Mouse (Mus musculus) heart, postnatal 25 days (tissue): ENCODE measurements around the gene A630023A22Rik. TPM values are rescaled to one million over a fixed set of nuclear protein-coding genes. Genes with fewer than 3 reads are reported as not detected.

Source experiments
- DNase-seq: peaks from one replicate; pipeline ENCODE4 v3.0.0; 2022; ENCODE audit warnings: low spot score
- intact Hi-C: fragments of 180-260 bp; cut with DNase I; formaldehyde crosslinking; loops from one replicate; pipeline ENCODE4 v1.15.1; 2025
- total RNA-seq, 2 experiments: library from RNA; stranded (reverse); gene quantifications; 2 replicates each; pipeline ENCODE4 v1.2.3; 2021

The A630023A22Rik gene
- total RNA-seq, 2 experiments from 2014 or later: not detected

DNA sequence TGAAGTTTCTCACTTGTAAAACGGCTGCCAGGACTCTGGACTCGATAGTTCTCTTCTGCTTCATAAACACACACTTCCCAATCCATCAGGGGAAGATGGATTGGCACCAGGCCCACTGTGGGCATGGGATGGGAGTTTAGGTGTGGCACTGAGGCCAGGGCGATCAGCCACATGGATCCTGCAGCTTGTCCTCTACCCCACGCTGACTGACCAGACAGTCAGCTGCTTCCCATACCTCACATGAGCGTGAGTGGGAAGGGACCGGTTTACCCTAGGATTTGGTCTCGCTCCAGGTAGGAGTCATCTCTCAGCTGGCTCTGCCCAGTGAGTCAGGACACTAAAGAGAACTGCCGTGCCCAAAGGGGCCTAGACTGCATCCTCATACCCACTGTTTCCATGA is 12.8 kb downstream of the A630023A22Rik start:
- no peak for DNase-seq
- intact Hi-C loops: loop anchor here (10.0 kb wide), 1 partner anchor 465 kb away; no protein-coding TSS in a partner anchor

DNA sequence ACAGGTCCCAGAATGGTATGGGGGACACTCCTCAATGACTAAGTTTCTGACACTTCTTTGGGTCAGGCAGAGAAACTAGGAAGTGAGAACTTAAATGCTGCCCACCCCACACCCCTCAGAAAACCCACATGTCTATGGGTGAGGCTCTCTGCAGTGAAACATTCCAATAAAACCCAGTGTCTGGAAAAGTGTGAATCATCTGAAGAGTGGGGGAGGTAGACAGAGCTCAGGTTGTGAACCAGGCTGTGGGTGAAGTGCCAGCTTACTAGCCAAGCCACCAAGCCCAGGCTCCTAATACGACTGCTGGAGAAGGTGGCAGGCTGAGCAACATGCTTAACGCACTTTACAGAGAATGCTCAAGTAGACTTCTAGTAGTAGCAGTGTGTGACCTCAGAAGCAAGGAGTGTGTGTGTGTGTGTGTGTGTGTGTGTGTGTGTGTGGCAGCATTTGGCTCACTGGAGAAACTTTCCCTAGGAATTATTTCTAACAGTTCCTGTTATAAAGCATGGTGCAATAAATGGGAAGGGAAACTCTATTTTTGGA is 14.6 kb downstream of the A630023A22Rik start:
- DNase-seq: no peak

GRCm38 (mm10) chr14:34086806-34087205 is 15.7 kb downstream of the A630023A22Rik start:
- intact Hi-C loops: loop anchor here (10.0 kb wide), 1 partner anchor 468 kb away; no protein-coding TSS in a partner anchor
- no peak for DNase-seq

More for the DNA sequence above, 14.6 kb downstream of the A630023A22Rik start:
- intact Hi-C loops: loop anchor here (10.0 kb wide), 1 partner anchor 467 kb away; no protein-coding TSS in a partner anchor

DNA sequence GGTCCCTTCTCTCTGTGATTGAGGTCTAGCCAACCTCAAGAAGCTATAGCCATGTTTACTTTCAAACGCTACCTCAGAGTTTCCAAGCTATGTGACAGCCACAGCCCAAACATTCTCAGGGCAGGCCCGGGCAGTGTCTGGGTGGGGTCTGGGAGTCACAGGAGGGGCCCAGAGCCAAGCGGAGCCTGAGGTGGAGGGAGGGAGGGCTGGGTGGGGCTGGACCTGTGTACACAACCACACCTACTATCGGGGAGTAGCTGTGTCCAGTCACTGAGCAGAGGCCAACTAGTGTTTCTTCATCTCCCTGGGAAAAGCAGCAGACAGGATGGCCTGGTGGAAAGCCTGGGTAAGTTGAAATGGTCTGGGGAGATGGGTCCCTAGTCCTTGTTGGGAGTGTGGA is 16.8 kb downstream of the A630023A22Rik start, which contains the start of gene Anxa8:
Gene Anxa8, plus strand, starts transcription at position 251 of the 400 bp plus-strand sequence.
- intact Hi-C loops: loop anchor here (10.0 kb wide), 1 partner anchor 469 kb away; no protein-coding TSS in a partner anchor
- no peak for DNase-seq

- peak; percentile 26 for DNase-seq
- intact Hi-C loops: loop anchor here (1.0 to 10.0 kb wide), 6 partner anchors 24 to 474 kb away; no protein-coding TSS in a partner anchor
These were observed 22.1 kb downstream of the A630023A22Rik start for GRCm38 (mm10) chr14:34080321-34080997.

GRCm38 (mm10) chr14:34078293-34078692 is 24.3 kb downstream of the A630023A22Rik start:
- intact Hi-C loops: no loop called here
- DNase-seq: no peak

GRCm38 (mm10) chr14:34077222-34077621 is 25.3 kb downstream of the A630023A22Rik start:
- no peak for DNase-seq
- intact Hi-C loops: no loop called here

- intact Hi-C loops: no loop called here
- DNase-seq: no peak
These were observed 27.2 kb downstream of the A630023A22Rik start for GRCm38 (mm10) chr14:34075346-34075745.

DNA sequence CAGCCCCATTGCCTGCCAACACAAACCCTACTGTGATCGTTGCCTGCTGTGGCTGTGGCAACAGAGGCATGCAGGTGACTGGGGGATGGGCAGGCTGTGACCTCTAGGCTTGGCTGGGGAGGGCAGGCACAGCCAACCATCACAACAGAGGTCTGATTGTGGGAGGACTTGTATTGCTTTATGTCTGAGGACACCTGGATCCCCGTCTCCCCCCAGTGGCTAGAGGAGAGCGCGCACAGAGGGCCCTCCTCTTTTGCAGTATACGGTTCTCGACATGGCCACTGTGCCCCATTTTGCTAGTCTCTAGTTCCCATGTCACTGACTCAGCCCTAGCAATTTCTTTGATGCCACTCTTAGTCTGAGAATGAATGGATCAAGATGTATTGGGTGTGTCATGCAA is 30.9 kb downstream of the A630023A22Rik start:
- intact Hi-C loops: no loop called here
- no peak for DNase-seq

- intact Hi-C loops: no loop called here
- no peak for DNase-seq
These were observed 50.0 kb downstream of the A630023A22Rik start, which contains the start of gene Antxrl for GRCm38 (mm10) chr14:34052516-34052915. Gene Antxrl (plus strand): TSS chr14:34052707.

- intact Hi-C loops: no loop called here
These were observed 52.3 kb downstream of the A630023A22Rik start for GRCm38 (mm10) chr14:34050101-34050779.

GRCm38 (mm10) chr14:34043341-34043740 is 59.2 kb downstream of the A630023A22Rik start:
- intact Hi-C loops: no loop called here

More at GRCm38 (mm10) chr14:34050101-34050779, 52.3 kb downstream of the A630023A22Rik start:
- DNase-seq: no peak

DNA sequence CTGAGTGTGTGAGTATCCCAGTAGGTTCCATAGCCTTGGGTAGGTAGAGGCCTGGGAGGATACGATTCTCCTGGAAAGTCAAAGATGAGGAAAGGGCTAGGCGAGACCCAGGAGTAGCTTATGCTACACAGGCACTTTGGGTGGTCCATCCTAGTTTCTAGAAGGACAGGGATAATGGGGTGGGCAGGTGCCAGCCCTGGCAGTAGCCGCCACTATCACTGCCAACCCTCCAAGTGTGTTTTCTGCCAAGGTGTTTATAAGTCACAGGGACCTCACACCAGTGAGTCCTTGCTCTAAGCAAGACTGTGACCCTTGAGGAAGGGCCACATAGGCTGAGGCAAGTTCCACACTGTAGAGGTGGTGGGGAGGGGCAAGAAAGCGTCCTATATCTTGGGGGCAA is 61.3 kb downstream of the A630023A22Rik start:
- no peak for DNase-seq
- intact Hi-C loops: no loop called here

More at GRCm38 (mm10) chr14:34043341-34043740, 59.2 kb downstream of the A630023A22Rik start:
- DNase-seq: no peak

DNA sequence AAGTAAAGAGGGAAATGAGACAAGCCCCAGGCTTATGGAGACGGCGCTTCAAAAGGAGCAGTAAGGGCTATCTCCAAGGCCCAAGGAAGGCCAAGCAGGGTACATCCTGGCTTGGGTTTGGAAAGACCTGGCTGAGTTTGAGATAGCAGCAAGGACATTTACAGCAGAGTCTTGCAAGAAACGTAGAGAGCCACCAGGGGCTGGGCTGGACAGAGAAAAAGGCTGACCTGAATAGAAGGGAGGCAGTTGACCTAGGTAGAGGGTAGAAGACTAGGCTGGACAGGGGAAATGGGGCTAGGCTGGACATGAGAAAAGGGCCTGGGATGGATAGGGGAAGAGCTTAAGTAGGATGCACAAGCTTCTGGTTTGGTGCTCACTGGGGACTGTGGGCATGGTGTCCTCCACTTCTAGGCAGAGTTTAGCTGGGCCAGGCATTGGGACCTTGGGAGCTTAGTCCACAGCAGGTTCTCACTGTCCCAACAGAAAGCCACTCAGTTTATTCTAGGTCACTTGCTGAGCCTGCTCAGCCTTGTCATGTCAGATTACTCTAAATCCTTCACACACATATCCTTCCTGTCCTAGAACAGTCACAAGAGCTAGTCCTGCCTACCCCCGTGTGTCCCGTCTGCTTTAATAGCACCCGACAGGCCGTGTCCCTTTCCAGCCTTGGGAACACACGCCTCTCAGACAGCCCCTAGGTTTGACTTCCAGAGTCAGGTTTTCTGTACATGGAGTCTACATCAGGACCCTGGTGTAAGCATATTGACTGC is 68.5 kb downstream of the A630023A22Rik start:
- DNase-seq: no peak
- intact Hi-C loops: no loop called here

- intact Hi-C loops: no loop called here
- no peak for DNase-seq
These were observed 75.8 kb downstream of the A630023A22Rik start for GRCm38 (mm10) chr14:34026710-34027109.

GRCm38 (mm10) chr14:34016938-34017337 is 85.6 kb downstream of the A630023A22Rik start:
- no peak for DNase-seq
- intact Hi-C loops: no loop called here

DNA sequence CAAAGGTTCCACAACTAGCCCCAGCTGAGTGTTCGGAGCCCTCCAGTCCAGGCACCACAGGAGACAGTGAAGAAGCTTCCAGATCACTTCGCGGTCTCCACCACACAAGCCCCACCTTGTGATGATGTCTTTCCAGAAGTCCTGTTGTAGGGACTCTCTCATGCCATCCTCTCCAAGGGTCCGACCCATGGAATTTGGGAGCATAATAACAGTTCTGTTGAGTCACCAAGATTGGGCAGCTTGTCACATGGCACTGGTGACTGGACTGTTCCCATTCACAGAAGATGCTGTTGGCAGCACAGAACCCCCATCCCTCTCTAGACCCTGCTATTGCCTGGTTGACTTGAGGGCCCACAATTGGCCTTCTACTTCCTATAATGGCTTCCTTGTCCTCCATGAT is 86.2 kb downstream of the A630023A22Rik start, which contains the start of gene Gm5460:
Gene Gm5460, plus strand, starts transcription at position 378 of the 400 bp plus-strand sequence.
- intact Hi-C loops: no loop called here
- DNase-seq: no peak

GRCm38 (mm10) chr14:34015063-34015462 is 87.5 kb downstream of the A630023A22Rik start, which contains the start of gene Gm30083:
Gene Gm30083 (minus strand): TSS chr14:34015182.
- intact Hi-C loops: no loop called here
- no peak for DNase-seq

GRCm38 (mm10) chr14:34002358-34002757 is 100.2 kb downstream of the A630023A22Rik start:
- no peak for DNase-seq
- intact Hi-C loops: no loop called here

DNA sequence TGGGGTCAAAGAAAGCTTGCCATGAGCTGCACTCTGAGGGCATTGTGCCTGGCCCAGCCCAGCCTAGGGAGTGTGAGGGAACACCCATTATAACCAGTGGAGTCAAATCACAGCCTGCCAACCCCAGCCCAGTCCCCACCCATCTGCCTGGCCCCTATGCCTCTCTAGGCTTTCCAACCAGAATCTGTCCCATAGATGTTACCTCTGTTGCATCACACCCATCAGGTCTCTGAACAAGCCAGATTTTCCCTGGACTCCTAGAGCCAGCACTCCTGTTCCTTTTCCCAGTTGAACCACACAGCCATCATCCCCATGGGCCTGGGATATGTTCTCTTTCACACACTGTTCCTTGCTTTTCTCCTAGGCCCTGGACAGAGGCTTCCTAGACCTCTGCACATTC is 101.1 kb downstream of the A630023A22Rik start:
- no peak for DNase-seq
- intact Hi-C loops: no loop called here
